Mouse (Mus musculus) Muller cell, postnatal 12 days (primary cell): ENCODE data around the gene Cabp4.
"Not testable (repeated sequence)": the region's sequence is repeated elsewhere in the genome, so short reads cannot be mapped to it uniquely, and the experiment has no call there.

Source experiments
- DNase-seq: peaks from one replicate; pipeline ENCODE4 v3.0.0-alpha.2; 2015; ENCODE audit errors: inconsistent ontology term

Cabp4 gene

GRCm38 (mm10) chr19:4147022-4147405 is 3.2 kb upstream of the Cabp4 start:
- no peak for DNase-seq

DNA sequence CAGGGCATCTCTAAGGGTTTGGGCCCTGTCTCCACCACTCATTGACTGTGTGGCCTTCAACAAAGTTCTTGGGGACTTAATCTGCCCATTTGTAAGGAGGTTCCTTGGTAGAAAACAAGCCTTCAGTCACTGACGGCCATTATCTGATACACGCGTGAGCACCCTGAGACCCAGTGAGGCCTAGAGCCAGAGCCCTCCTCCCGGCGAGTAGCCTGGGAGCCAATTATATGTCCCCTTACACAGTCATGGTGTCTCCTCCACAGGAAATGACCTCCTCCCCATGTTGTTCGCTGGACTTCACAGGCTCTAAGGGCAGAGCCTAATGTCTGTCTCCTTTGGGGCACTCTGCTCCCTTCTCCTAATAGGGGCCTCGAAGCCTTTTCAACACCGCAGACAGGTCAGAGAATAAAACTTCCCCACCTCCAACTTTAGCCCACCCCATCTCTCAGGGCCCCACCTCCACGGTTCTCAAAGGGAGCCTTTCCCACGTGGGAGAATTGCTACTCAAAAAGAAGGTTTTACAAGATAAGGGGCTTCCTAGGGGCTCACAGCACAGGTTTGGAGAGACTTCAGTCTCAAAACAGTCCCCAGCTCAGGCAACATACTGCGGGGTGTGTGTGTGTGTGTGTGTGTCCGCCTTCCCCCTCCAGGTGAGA is 2.7 kb upstream of the Cabp4 start:
- no peak for DNase-seq

GRCm38 (mm10) chr19:4145936-4146335 is 2.1 kb upstream of the Cabp4 start:
- DNase-seq: no peak

GRCm38 (mm10) chr19:4144550-4145498 is 991 bp upstream of the Cabp4 start:
- no peak for DNase-seq

GRCm38 (mm10) chr19:4142416-4143173 is 1.2 kb downstream of the Cabp4 start:
- no peak for DNase-seq

GRCm38 (mm10) chr19:4140147-4140546 is 3.7 kb downstream of the Cabp4 start:
- DNase-seq: no peak

- DNase-seq: no peak
Measured at GRCm38 (mm10) chr19:4139446-4139845, 4.4 kb downstream of the Cabp4 start, which contains the start of gene Gpr152. Gpr152 (plus strand) TSS chr19:4139787.

DNA sequence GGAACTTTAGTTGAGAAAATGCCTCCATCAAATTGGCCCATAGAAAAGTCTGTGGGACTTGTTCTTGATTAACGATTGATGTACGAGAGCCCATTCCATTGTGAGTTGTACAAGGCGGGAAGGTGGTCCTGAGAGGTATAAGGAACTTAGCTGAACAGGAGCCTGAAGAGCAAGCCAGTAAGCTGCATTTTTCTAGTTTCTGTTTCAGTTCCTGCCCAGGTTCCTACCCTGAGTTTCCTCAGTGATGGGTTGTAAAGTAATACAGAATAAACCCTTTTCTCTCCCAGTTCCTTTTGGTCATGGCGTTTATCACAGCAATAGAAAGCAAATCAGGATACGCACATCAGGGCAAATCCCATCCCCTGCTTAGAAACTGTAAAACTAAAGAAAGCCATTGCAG is 5.9 kb downstream of the Cabp4 start:
- DNase-seq: no peak

- DNase-seq: no peak
Measured at GRCm38 (mm10) chr19:4136463-4136862, 7.4 kb downstream of the Cabp4 start.

- not testable (repeated sequence) for DNase-seq
Measured at GRCm38 (mm10) chr19:4135963-4136345, 7.9 kb downstream of the Cabp4 start.

GRCm38 (mm10) chr19:4135229-4135962 is 8.4 kb downstream of the Cabp4 start:
- not testable (repeated sequence) for DNase-seq

GRCm38 (mm10) chr19:4134354-4134753 is 9.5 kb downstream of the Cabp4 start:
- DNase-seq: no peak

DNA sequence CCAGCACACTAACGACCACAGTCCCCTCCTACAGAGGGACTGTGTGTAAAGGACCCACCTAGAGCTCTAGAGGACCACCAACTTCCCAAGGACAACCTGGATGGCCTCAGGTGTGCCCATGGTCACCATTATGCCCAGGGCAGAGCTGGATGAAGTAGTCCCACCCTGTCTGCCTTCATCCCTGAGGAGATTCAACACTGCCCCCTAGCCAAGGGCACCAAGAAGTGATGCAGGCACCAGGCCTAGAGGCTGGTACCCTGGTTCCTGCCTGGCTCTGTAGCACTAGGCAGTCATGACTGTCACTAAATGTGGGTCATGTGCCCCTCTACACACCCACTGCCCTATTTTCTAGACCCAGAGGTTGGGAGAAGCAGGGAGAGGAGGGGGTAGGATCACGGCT is 12.1 kb downstream of the Cabp4 start:
- no peak for DNase-seq

- DNase-seq: no peak
Measured at GRCm38 (mm10) chr19:4131075-4131474, 12.8 kb downstream of the Cabp4 start.

- DNase-seq: peak; percentile 71
Measured at GRCm38 (mm10) chr19:4130106-4130505, 13.7 kb downstream of the Cabp4 start.

- no peak for DNase-seq
Measured at GRCm38 (mm10) chr19:4129462-4129861, 14.4 kb downstream of the Cabp4 start.

DNA sequence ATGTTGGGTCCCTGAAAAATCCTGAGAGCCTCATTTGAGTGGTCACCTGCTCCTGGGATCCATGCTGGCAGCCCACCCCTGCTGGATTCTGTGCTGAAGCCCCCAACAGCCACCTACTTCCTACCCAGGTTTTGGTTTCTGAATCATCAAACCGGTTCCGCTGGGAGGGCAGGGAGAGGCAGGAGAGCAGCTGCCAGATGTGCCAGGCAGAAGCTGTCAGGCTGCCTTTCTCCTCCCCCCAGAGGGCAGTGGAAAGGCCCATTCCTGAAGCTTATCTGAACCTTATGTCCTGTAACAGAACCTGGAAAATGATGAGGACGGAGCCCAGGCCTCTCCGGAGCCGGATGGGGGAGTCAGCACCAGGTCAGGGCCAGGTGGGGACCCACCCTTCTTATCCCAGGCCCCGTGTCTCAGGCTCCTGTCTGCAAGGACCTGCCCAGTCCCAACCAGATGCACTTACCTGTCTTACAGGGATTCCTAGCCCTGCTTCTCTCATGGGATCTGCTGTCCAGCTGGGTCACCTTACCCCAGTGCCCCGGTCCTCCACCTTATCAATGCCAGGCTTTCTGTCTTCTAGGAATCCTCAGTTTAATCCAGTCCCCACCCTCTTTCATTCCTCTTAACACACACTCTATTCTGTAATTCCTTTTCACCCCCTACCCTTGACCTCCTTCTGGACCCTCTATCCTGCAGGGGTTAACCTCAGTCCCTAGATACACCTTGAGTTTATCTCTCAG is 16.9 kb downstream of the Cabp4 start:
- DNase-seq: no peak

DNA sequence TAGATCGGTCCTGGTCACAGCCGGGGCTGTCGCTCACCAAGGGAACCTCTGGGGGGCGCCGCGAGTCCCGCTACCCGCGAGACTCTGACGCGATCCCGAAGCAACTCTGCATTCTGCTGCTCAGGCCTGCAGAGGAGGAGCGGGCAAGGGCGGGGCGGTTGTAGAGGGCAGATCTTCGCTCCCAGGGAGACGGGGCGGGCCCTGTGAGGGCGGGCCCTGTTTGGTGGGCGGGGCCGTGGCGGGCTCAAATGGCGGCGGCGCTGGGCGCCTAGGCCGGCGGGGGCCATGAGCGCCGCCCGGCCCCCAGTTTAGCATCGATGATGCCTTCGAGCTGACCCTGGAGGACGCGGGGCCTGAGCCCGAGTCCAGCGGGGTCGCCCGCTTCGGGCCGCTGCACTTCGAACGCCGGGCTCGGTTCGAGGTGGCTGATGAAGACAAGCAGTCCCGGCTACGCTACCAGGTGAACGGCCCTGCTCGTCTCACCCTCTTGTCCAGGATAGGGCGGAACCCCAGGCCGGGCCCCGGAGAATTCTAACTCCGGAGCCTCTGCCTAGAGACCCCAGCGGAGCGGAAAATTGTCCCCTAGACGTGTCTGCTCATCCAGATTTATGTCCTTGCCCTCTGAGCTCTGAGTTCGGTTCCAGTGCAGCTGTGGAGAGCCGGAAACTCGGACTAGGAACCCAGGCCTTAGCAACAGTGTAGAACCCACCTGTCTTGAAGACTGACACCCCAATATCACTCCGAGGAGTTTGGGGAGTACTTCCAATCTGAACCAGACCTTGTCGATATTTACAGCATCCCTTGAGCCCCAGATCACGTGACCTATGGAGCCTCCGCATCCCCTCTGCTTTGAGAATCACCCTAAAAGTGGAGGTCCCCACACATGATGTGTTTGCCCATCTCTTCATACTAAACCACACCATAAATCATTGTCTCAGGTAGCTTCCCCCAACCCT is 17.8 kb downstream of the Cabp4 start, which contains the start of gene Aip:
Aip (minus strand) TSS at position 118 of the 956 bp plus-strand sequence.
- DNase-seq: peak; percentile 99

GRCm38 (mm10) chr19:4125268-4125667 is 18.6 kb downstream of the Cabp4 start:
- not testable (repeated sequence) for DNase-seq
